Mouse (Mus musculus): ENCODE data around the gene Itga3. TPM values are rescaled to one million over a fixed set of nuclear protein-coding genes. Genes with fewer than 3 reads are reported as not detected.
"Not testable (repeated sequence)": the region's sequence is repeated elsewhere in the genome, so short reads cannot be mapped to it uniquely, and the experiment has no call there.

Gene Itga3
- total RNA-seq, 4 experiments from 2014 or later: 15.9 to 22.5 (median 19.6) TPM

DNA sequence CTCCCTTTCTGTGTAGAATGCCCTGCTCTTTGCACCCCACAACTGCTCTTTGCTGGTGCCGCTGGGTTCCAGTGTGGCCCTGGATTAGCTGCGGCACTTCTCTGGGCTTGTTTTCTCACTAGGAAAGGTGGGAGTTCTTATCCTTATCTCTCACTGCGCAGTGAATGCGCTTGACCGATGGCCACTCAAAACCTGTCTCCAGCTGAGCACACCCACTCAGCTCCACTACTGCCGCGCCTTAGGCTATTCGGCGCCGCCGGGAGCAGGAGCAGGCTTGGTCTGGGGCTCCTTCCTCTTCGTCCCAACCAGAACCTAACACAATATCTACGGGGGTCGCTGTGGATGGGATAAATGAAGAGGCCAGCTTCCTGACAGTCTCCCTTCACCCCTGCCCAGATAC, 43.0 kb downstream of the Itga3 start:
- no peak for DNase-seq (ENCODE audit: low spot score in 2 of 2)

DNA sequence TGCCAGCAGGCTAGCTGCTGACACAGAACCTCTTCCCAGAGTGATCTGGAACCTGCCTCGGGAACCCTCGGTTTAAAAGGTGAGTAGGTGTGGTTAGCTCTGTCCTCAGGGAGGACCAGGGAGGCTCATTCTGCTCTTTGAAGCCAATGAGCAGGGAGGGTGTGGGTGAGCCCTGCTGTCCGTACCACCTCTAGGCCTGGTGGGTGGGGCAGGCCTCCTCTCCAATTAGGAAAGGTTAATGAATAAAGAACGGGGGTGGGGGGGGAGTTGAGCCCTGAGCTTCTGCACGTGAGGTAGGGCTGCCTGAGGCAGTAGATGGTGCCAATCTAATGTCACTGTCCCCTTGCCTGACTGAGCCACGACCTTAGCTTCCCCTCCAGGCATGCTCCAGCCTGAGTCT, 43.7 kb downstream of the Itga3 start:
- no peak for DNase-seq (ENCODE audit: low spot score in 2 of 2)

DNA sequence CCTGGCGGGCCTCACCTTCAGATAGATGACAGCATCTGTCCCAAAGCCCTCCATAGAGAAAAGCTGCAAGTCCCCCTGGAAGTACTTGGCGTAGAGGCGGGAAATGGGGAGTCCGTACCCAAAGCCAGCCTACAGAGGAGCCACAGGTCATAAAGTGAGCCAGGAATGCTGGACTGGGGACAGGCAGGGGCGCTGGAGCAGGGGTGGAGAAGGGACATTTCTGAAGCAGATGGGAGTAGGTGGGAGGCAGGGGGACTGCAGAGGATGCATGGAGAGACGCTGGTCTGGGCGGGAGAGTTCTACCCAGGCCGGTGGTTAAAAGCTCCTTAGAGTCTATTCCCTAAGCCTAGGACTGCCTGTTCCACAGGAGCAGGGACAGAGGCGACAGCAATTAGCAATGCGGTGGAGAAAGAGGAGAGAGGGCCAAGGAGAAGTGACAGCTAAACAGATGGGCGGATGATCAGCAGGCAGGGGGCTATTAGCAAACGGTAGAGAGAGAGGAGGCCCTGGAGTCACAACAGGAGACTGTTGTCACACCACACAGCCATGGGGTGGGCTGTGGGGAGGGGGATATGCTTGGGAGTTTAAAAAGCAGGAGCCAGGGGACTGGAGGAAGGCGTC, 48.6 kb downstream of the Itga3 start:
- no peak for DNase-seq (ENCODE audit: low spot score in 2 of 2)

DNA sequence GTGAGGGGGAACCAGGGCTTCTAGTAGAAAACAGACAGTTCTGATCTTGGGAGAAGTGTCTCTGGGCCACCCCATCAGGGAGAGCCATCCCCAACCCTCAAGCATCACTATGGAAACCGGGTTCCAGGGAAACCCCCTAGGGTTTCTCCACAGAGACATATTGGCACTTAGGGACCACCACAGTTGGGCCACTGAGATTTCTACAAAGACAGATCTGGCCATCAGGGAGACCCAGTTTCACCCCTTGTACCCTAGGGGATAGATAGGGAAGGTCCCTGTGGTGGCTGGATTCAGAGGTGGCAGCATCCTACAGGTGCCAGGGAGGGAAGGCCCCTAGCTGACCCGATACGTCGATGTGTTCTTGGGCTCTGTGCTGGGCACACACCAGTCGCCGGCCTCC, 49.8 kb downstream of the Itga3 start:
- no peak for DNase-seq (ENCODE audit: low spot score in 2 of 2)

DNA sequence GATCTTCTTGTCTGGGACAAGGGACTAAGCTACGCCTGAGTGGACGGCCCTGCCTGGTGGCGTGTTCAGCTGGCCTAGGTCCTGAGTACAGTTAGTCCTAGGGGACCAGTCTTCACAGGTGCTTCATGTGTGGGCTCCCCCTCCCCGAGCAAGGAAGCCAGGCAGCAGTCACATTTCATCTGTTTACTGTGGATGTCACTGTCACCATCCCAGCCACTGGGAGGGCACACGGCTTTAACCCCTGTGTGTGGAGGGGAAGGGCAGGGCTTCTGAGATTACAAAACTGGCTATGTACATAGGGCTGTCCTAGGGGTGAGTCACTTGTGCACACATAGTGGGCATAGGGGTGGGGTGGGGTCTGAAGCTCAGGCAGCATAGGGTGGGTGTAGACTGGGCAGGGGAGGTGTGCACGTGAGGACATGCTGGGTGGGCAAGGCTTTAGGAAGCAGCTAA, 50.5 kb downstream of the Itga3 start:
- DNase-seq (ENCODE audit: low spot score in 2 of 2): no peak

DNA sequence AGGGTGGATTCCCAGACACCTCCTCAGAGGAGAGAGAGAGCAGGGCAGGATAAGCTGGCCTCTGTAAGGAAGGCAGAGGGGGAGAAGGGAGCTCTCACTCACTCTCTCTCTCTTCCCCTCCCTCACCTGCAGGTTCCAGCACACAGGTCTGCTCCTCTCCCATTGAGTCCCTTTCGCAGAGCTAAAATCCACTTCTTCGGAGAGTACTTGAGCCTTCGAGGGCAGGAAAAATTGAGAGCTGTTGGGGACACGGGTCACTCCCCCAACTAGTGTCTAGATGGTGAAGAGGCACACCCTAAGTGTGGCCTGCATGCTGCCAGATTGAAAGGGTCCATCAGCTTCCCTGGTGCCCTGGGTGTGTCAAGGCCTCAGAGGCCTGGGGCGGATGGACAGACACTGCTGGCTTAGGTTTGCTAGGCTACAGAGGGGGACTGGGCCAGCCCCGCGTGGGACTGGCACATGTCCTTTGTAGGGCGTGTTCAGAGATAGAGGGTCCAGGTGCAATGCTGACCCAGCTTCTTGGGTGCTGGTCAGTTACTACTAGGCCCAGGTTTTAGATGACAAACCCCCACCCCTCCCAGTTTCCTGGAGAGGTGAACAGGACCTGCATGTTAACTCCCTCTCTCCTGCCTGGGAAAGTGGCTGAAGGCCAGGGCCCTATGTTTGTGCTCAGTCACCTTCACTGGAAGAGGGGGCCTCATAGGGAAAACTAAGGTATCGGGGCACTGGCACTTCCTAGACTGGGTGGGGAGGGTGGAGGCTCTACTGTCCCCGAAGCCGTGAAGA, 51.2 kb downstream of the Itga3 start:
- DNase-seq (ENCODE audit: low spot score in 2 of 2): no peak

DNA sequence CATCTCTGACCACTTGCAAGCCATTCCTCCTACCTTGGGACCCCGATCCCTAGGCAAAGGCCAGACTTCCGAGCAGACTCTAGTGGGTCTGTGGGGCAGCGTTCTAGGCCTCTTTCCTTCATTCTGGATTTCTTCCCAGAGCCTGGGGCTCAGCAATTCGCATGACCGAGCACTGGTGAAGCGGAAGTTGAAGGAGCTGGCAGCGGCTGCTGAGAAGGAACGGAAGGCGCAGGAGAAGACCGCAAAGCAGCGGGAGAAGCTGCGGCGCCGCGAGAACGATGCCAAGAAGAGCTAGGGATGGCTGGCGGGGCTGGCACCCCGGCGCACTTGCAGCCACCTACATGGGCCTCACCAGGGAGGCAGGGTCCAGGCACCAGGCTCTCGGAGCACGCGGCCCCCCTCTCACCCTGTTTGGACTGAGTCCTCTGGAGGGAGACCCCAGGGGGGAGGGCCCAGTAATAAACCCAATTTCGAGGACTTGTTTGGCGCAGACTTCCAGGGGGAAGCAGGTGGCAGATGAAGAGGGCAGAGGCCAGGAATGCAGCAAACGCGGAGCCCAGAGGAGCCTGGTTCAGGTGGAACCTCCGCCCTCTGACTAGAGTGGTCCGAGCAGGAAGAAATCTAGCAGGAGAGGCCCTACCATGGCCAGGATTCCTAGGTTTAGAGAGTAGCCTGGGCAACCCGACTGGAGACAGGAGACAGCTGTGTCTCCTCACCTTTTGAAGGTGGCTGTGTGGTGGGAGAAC, 52.0 kb downstream of the Itga3 start:
- DNase-seq (ENCODE audit: low spot score in 2 of 2): no peak

DNA sequence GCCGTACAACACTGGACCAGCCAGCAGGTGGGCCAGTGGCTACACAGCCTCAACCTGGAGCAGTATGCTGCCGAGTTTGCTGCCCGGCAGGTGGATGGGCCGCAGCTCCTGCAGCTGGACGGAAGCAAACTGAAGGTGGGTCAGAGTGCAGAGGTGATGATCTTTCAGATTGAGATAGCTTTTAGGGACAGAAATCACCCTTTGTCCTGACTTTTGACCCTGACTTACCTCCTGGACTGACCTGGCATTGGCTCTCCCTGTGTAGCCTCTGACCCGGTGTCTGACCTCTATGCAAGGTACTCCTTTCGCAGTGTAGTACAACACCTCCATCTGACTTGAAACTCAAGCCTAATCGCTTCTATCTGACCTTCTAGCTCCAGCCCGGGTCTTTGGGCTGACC, 53.1 kb downstream of the Itga3 start:
- no peak for DNase-seq (ENCODE audit: low spot score in 2 of 2)

DNA sequence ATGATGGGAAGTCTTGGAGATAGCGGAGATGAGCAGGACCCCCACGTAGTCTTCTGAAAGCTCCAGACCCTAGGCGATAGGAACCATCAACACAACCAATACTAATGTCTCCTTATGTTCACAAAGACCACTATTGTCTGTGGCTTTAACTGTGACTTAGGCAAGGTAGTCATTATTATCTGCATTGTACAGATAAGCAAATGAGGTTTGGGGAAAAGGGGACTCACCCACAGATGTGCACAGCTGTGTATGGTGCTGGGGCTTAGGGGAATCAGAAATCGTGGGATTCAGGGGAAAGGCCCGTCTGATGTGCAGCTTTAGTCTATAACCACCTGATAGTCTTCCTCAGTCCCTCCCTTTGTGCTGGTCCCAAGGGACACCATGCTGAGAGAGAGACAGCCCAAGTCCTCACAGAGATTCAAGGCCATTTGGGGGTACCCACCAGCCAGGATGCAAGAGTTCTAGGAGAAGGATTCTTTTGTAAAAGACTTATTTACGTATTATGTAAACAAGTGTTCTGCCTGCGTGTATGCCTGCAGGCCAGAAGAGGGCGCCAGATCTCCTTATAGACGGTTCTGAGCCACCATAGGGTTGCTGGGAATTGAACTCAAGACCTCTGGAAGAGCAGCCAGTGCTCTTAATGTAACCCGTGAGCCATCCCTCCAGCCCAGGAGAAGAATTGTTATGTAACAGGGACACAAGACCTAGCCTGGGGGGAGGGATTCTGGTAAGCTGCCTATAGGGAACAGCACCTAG, 54.2 kb downstream of the Itga3 start:
- no peak for DNase-seq (ENCODE audit: low spot score in 2 of 2)

DNA sequence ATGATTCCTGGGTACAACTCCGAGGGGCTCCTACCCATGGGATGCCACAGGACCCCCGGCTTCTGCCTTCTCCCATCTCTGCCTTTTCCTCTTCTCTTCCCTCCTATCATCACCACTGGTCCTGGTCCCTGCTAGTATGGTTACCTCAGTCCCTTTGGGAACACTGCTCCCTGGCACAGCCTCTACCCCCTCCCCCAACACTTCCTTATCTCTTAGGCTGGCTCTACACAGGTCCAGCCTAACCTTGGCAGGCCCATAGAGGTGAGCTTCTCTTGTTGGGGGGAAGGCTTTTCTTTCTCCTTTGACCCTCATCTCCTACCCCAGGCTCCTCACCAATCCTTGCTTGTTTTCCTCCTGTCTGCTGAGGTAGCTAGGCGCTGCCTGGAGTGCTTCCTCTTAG, 61.1 kb downstream of the Itga3 start:
- no peak for DNase-seq (ENCODE audit: low spot score in 2 of 2)

DNA sequence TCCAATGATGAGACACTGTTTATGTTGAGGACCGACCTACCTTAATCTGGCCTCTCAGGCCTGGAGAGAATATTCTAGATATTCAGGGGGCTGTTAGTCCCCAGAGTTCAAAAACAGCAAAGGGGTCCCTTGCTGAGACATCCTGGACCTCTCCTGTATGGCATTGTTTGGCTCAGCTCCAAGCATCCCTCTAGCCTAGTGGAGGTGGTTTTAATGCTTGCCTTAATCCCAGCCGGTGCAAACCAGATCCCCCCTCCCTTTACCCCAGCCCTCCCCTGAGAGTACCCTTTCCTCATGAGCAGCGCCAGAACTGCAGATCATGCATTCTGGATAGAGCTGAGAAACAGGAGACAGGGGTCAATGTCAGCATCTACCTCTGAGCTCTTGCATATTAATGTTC, 64.1 kb downstream of the Itga3 start:
- DNase-seq (ENCODE audit: low spot score in 2 of 2): no peak

DNA sequence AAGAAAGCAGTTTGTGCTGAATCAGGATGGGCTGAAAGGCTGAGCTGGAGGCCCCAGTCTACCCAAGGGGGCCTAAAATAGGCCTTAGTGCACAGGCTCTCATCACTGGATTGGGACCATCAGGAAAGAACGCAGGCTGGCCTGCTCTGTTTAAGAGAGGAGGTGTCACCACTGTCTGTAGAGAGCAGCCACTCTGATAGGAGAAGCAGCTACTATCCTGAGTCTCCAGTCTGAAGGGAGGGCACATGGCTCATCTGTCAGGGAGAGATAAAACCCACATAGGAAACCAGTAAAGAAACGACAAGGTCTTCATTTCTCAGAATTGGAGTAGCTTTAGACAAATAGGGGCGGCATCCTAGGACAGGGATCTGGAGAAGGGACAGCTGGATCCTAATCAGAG, 64.5 kb downstream of the Itga3 start:
- DNase-seq (ENCODE audit: low spot score in 2 of 2): no peak

DNA sequence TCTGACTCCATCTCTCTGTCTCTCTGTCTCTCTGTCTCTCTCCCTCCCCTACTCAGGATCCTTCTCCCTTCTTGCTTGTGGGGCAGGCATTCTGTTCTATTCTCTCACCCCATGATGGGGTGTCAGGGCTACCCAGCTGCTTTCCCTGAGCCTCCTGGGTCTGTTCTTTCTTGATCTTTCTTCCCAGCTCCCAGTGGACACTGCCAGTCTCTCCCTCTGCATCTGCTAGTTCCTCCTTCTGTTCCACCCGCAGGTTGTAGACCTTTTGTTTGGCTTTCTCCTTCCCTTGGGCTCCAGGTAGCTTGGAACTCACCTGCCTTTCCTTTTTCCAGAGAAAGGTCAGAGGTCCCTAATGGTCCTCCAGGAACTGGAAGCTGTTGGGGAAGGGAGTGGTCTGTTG, 65.2 kb downstream of the Itga3 start:
- no peak for DNase-seq (ENCODE audit: low spot score in 2 of 2)

DNA sequence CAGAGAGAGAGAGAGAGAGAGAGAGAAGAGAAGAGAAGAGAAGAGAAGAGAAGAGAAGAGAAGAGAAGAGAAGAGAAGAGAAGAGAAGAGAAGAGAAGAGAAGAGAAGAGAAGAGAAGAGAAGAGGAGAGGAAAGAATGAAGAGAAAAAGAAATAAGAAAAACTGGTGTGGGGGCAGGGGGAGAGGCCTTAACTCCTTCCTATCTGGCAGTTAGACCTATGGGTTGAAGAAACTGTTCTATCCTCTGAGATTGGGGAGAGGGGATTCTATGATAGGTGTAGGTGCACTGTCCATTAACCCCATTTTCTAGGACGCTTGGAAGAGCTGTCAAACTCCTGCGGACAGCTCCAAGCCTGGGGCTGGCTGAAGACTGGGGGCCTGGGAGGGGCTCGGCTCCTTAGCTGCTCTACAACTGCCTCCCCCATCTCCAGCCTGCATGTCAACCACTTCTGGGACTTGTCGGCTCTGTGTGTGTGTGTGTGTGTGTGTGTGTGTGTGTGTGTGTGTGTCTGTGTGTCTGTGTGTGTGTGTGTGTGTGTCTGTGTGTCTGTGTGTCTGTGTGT, 65.7 kb downstream of the Itga3 start:
- DNase-seq (ENCODE audit: low spot score in 2 of 2): not testable (repeated sequence)

DNA sequence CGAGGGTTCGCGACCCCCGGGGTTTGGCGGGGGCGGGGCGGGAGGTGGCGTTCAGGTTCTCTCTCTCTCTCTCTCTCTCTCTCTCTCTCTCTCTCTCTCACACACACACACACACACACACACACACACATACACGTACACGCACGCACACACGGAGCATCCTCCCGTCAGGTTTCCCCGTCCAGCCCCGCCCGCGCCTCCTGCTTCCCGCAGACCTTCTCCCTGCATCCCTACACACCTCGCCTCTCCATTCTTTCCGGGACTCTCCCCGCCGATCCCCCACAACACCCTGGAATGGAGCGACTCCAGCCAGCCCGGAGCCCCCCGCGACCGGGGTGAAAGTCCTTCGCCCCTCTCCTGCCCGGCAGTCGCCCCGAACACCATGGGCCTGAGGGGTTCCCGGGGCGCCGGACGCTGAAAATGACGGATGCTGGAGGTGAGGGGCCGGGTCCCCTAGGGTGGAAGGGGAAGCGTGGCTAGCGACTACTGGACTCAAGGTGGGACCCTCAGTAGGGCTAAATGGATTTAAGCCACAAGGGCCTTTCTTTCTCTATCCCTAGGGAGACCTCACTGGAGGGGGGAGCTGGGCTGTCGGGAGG, 66.4 kb downstream of the Itga3 start:
- DNase-seq (ENCODE audit: low spot score in 2 of 2): peak in 1 of 2 experiments; percentile 35

DNA sequence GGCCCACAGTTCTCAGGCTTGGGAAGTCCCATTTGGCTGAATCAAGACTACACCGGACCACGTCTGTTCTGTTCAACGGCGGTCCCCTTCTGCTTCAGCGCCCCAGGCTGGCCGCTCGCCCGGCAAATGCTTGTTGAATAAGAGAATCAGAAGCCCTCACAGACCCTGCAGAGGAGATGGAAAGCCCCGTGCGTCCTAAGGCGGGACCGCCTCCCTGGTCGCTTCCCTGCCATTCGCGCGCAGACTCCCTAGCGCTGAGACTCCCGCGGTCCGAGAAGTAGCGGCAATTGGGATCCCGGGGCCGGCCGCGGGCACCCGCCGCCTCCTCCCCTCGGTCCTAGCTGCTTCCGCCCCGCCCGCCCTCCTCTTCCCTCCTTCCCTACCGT, 67.0 kb downstream of the Itga3 start, which contains the start of gene Samd14:
Gene Samd14 (plus strand): TSS at position 251 of the 386 bp plus-strand sequence.
- peak in 1 of 2 experiments; percentile 50 for DNase-seq (ENCODE audit: low spot score in 2 of 2)

DNA sequence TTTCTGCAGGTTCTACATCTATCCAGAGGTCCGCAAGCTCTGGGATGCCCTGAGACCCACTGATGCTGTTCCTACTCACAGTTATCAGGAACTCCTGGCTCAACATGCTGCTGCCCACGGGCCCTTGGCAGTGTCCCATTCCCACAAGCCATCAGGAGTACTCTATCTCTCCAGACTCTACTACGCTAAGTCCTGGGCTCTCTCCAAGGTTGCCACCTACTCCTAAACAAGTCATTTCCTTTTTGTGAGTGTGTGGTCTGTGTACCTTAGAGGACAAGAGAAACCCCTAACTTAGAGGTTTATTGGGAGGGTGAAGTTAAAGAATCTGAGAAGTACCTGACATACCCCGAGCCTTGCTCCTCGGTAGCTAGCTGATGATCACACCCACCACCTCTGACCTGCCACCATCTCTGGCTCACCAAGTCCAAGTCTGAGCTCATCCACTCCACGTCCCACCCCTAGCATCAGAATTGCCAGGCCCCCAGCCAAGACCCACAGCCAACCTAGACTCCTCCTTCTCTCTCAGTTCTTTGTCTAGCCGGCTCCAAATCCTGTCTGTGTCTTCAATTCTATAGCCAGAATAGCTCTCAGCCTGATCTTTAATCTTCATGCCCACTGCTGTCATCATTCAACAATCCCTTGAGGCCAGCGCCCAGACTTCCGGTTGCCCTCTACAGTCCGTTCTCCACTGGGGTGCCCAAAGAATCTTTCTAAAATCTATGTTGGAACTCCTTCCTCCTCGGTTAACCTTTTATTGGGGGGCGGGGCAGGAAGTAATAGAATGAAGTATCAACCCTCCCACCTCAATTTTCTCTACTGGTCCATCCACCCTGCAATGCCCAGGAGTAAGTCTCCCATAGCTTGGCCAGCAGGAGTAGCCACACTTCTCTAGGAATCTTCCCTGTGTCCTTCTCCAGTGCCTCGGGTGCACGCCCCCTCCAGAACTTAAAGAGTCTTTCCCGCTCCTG, 67.7 kb downstream of the Itga3 start:
- no peak for DNase-seq (ENCODE audit: low spot score in 2 of 2)

DNA sequence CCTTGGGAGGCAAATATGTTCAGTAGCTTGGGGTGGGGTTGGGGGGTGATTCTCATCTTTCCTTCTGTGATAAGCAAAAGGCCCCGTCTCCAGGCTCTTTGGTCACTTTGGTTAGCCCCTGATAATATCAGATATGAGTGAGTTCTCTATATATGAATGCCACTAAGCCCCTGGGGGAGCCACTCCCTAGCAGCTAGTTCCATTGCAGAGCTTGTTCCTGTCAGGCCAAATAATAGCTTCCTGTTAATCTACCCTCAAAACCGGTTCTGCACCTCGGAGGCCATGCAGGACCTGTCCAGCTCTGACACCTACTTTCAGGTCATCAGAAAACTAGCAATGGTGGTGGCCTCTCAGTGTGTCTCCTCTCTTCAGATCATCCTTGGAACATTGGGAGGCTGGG, 69.2 kb downstream of the Itga3 start:
- no peak for DNase-seq (ENCODE audit: low spot score in 2 of 2)

DNA sequence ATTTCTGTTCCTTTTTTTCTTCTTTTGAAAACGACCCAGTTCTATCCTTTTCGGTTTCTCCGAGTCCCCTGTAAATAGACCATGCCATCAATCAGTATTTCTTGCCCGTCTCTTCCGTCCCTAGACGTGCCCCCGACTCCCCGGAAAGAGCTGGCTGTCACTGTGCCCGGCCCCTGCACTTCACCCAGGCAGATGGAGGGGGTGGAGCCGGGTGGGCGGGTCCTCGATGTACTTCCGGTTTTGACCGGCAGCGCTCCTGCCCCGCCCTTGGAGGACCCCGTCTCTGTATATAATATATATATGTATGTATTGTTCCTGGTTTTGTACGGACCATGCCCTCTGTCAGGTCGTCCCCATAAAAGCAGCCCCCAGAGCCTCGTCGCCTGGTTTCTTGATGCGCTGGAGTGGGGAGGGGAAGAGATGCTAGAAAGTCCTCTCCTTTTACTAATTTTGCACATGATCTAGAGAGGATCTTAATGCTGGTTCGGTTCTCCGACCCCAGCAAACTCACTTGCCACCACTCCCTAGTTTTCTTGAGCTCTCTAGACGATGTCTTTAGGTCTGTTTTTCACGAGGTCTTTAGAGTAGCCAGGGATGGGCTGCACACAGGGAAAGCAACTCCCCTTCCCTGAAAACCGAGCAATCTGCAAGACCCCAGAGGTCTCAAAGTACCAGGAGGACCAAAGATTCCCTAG, 69.9 kb downstream of the Itga3 start:
- DNase-seq (ENCODE audit: low spot score in 2 of 2): peak in 1 of 2 experiments; percentile 68
